Mouse (Mus musculus): ENCODE data around the gene Gbp4. TPM values are rescaled to one million over a fixed set of nuclear protein-coding genes. Genes with fewer than 3 reads are reported as not detected.
"Not testable (repeated sequence)": the region's sequence is repeated elsewhere in the genome, so short reads cannot be mapped to it uniquely, and the experiment has no call there.

Gbp4 gene
- total RNA-seq (2014; rRNA removed) (1.5 and 6.1 TPM in 2 replicates), polyA plus RNA-seq (2015; fragmentation: Nextera tagmentation; extraction: Ambion mirVana) (0.65 and 0.92 TPM in 2 replicates)

DNA sequence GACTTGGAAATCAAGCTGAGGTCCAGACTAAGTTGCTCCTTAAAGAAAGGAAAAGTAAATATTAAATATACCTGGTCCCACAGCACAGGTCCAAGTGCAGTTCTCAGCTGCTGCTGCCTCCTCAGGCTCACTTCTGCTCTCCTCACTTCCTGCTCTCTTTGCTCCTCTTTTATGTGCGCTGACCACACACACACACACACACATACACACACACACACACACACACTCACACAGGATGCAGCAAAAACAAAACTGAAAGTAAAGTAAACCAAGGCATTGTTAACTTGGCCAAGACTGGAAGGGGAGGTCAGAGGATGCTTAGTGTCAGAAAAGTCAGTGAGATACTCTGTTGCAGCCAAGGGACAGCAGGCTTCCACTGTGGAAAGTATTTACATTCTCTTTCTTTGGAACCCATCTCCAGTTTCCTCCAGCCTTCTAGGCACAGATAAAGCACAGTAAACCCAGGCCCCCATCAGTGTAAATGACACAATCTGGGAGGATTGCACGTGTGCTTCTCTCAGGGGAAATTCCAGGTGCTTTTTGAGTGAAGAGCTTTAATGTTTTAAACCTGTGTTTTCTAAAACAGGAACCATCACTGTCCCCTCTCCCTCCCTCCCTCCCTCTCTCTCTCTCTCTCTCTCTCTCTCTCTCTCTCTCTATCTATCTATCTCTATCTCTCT, at the start of gene Gbp4, which contains the start of the genes Gbp9 and Gbp8:
Gene Gbp4 (minus strand): TSS at position 178 of the 680 bp plus-strand sequence.
Gene Gbp9 (minus strand): TSS at position 131 of the 680 bp plus-strand sequence.
Gene Gbp8 (minus strand): TSS at position 132 of the 680 bp plus-strand sequence.
- H3K27ac ChIP-seq (ENCODE audit: low read depth, low read length); H3K27me3 ChIP-seq (ENCODE audit: insufficient read depth, low read length); H3K9me3 ChIP-seq (ENCODE audit: low read length); H3K4me1 ChIP-seq (ENCODE audit: insufficient read depth, low read length); H3K9ac ChIP-seq (replicated peaks; ENCODE audit: low read length, poor library complexity, severe bottlenecking); DNase-seq (ENCODE audit: low spot score); ATAC-seq (ENCODE audit: low FRiP score); H3K4me2 ChIP-seq (ENCODE audit: low read depth, low read length, poor library complexity, severe bottlenecking); H3K4me3 ChIP-seq (ENCODE audit: low read depth, low read length); H3K36me3 ChIP-seq (ENCODE audit: insufficient read depth, low read length): not testable (repeated sequence)
- 35% methylated on average over 2 of the region's 2 CpGs for WGBS

- Histone ChIP-seq H3K4me3 (ENCODE audit: low read depth, low read length) (no peak overlapping the region), H3K4me1 (ENCODE audit: insufficient read depth, low read length) (no peaks in the 10 kb centered on the region), H3K27me3 (ENCODE audit: insufficient read depth, low read length) (no peaks in the 10 kb centered on the region), H3K4me2 (ENCODE audit: low read depth, low read length, poor library complexity, severe bottlenecking) (no peak overlapping the region), H3K9me3 (ENCODE audit: low read length) (no peaks in the 10 kb centered on the region), H3K36me3 (ENCODE audit: insufficient read depth, low read length) (no peaks in the 10 kb centered on the region), H3K27ac (ENCODE audit: low read depth, low read length) (no peak overlapping the region), H3K9ac (replicated peaks; ENCODE audit: low read length, poor library complexity, severe bottlenecking) (no peak overlapping the region)
- TF ChIP-seq CTCF (IDR thresholded peaks at IDR 0.05) = no peak
- DNase-seq (ENCODE audit: low spot score) = no peak
- ATAC-seq (ENCODE audit: low FRiP score) = no peak
Observed at GRCm38 (mm10) chr5:105181446-105181845, 42.1 kb upstream of the Gbp4 start.

DNA sequence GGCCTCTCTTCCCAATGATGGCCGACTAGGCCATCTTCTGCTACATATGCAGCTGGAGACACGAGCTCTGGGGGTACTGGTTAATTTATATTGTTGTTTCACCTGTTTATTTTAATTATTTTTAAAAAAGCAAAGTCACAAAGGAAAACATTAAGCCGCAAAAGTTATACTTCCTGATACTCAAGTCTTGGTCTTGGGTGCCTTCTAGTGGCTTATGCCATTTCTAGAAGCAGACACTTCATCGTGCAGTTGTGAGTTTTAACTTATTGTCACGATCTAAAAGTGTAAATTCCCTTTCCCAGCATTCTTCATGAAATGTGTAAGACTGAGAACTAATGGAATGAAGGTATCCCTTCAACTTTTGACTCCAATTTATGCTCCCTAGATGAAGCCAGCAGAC, 17.2 kb upstream of the Gbp4 start:
- DNase-seq (ENCODE audit: low spot score) = no peak
- H3K4me1 ChIP-seq (ENCODE audit: insufficient read depth, low read length) = no peaks in the 10 kb centered on the region
- H3K27me3 ChIP-seq (ENCODE audit: insufficient read depth, low read length) = no peaks in the 10 kb centered on the region
- H3K4me2 ChIP-seq (ENCODE audit: low read depth, low read length, poor library complexity, severe bottlenecking) = no peak overlapping the region
- H3K9me3 ChIP-seq (ENCODE audit: low read length) = no peaks in the 10 kb centered on the region
- no peak overlapping the region for H3K4me3 ChIP-seq (ENCODE audit: low read depth, low read length)
- H3K36me3 ChIP-seq (ENCODE audit: insufficient read depth, low read length) = no peaks in the 10 kb centered on the region
- ATAC-seq (ENCODE audit: low FRiP score) = no peak
- WGBS = 87% methylated on average over 5 of the region's 5 CpGs
- H3K9ac ChIP-seq (replicated peaks; ENCODE audit: low read length, poor library complexity, severe bottlenecking) = no peak overlapping the region
- no peak for TF ChIP-seq CTCF (IDR thresholded peaks at IDR 0.05)
- no peak overlapping the region for H3K27ac ChIP-seq (ENCODE audit: low read depth, low read length)

DNA sequence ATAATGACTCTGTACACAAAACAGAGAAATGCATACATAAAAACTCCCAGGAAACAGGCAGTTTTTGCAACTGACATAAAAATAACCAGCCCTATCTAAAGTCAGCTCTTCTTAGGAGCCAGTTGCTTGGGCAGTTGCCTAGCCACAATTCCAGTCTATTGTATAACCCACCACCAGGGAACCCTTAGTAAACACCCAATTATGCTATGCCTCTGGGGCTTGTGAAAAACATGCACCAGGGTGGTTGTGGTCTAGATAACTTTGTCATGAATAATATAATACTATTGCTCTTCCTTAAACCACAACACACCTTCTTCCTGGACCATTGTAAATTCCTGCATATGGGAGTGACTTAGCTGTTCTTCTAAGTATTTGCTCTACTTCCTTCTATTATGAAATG, 14.7 kb upstream of the Gbp4 start:
- H3K4me3 ChIP-seq (ENCODE audit: low read depth, low read length) = no peak overlapping the region
- no peak overlapping the region for H3K4me2 ChIP-seq (ENCODE audit: low read depth, low read length, poor library complexity, severe bottlenecking)
- ATAC-seq (ENCODE audit: low FRiP score) (no peak), DNase-seq (ENCODE audit: low spot score) (no peak)
- no peaks in the 10 kb centered on the region for H3K9me3 ChIP-seq (ENCODE audit: low read length)
- no peaks in the 10 kb centered on the region for H3K36me3 ChIP-seq (ENCODE audit: insufficient read depth, low read length)
- H3K9ac ChIP-seq (replicated peaks; ENCODE audit: low read length, poor library complexity, severe bottlenecking) = no peak overlapping the region
- no peak for TF ChIP-seq CTCF (IDR thresholded peaks at IDR 0.05)
- no peaks in the 10 kb centered on the region for H3K27me3 ChIP-seq (ENCODE audit: insufficient read depth, low read length)
- no peaks in the 10 kb centered on the region for H3K4me1 ChIP-seq (ENCODE audit: insufficient read depth, low read length)
- no peak overlapping the region for H3K27ac ChIP-seq (ENCODE audit: low read depth, low read length)

DNA sequence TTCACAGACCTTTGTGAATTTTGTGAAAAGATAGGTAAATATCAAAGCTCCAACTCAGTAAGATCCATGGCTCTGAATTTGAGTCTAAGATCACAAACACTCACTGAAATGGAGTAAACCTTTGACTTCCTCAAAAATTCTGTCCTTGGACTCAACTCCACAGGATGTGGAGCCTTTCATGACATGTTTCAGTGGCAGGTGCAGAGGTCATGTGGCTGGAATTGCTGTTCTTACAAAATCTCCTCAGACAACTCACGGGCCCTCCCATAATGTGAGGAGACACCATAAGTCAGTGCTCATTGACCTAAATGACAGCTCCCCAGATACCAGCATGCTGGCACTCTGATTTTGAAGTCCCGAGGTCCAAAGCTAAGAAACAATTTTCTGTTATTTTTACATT, 8.7 kb upstream of the Gbp4 start:
- not testable (repeated sequence) for H3K4me1 ChIP-seq (ENCODE audit: insufficient read depth, low read length); H3K36me3 ChIP-seq (ENCODE audit: insufficient read depth, low read length); H3K27ac ChIP-seq (ENCODE audit: low read depth, low read length); H3K9ac ChIP-seq (replicated peaks; ENCODE audit: low read length, poor library complexity, severe bottlenecking); H3K27me3 ChIP-seq (ENCODE audit: insufficient read depth, low read length); H3K4me2 ChIP-seq (ENCODE audit: low read depth, low read length, poor library complexity, severe bottlenecking); H3K4me3 ChIP-seq (ENCODE audit: low read depth, low read length); H3K9me3 ChIP-seq (ENCODE audit: low read length); DNase-seq (ENCODE audit: low spot score); ATAC-seq (ENCODE audit: low FRiP score)
- WGBS = 62% methylated on average over 2 of the region's 2 CpGs

GRCm38 (mm10) chr5:105146447-105146846, 7.1 kb upstream of the Gbp4 start:
- H3K27ac ChIP-seq (ENCODE audit: low read depth, low read length) = no peak overlapping the region
- DNase-seq (ENCODE audit: low spot score) (no peak), ATAC-seq (ENCODE audit: low FRiP score) (no peak)
- H3K9ac ChIP-seq (replicated peaks; ENCODE audit: low read length, poor library complexity, severe bottlenecking) = no peak overlapping the region
- no peaks in the 10 kb centered on the region for H3K27me3 ChIP-seq (ENCODE audit: insufficient read depth, low read length)
- no peaks in the 10 kb centered on the region for H3K9me3 ChIP-seq (ENCODE audit: low read length)
- H3K4me1 ChIP-seq (ENCODE audit: insufficient read depth, low read length) = no peaks in the 10 kb centered on the region
- H3K36me3 ChIP-seq (ENCODE audit: insufficient read depth, low read length) = no peaks in the 10 kb centered on the region
- H3K4me2 ChIP-seq (ENCODE audit: low read depth, low read length, poor library complexity, severe bottlenecking) = no peak overlapping the region
- H3K4me3 ChIP-seq (ENCODE audit: low read depth, low read length) = no peak overlapping the region
- TF ChIP-seq CTCF (IDR thresholded peaks at IDR 0.05) = no peak

DNA sequence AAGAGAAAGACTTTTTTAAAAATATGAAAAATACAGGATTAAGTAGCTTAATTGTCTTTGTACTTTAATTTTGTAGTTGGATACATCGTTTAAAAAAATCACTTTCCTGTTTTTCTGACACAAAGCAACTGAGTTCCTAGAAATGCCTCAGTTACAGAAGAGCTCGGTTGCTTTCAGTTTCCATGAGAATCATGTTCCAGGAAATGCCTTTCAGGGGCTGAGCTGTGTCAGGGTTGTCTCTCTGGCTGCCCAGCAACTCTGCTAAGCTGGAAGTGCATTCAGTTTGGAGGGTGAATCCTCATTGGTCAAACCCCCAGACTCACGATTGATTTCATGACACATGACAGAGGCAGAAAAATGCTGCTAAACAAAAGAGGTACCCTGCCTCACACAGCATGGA, 6.3 kb upstream of the Gbp4 start:
- not testable (repeated sequence) for H3K4me3 ChIP-seq (ENCODE audit: low read depth, low read length); H3K36me3 ChIP-seq (ENCODE audit: insufficient read depth, low read length); H3K4me2 ChIP-seq (ENCODE audit: low read depth, low read length, poor library complexity, severe bottlenecking); DNase-seq (ENCODE audit: low spot score); ATAC-seq (ENCODE audit: low FRiP score); H3K27me3 ChIP-seq (ENCODE audit: insufficient read depth, low read length); H3K27ac ChIP-seq (ENCODE audit: low read depth, low read length); H3K9ac ChIP-seq (replicated peaks; ENCODE audit: low read length, poor library complexity, severe bottlenecking); H3K9me3 ChIP-seq (ENCODE audit: low read length); H3K4me1 ChIP-seq (ENCODE audit: insufficient read depth, low read length)
- 51% methylated on average over 3 of the region's 3 CpGs for WGBS

DNA sequence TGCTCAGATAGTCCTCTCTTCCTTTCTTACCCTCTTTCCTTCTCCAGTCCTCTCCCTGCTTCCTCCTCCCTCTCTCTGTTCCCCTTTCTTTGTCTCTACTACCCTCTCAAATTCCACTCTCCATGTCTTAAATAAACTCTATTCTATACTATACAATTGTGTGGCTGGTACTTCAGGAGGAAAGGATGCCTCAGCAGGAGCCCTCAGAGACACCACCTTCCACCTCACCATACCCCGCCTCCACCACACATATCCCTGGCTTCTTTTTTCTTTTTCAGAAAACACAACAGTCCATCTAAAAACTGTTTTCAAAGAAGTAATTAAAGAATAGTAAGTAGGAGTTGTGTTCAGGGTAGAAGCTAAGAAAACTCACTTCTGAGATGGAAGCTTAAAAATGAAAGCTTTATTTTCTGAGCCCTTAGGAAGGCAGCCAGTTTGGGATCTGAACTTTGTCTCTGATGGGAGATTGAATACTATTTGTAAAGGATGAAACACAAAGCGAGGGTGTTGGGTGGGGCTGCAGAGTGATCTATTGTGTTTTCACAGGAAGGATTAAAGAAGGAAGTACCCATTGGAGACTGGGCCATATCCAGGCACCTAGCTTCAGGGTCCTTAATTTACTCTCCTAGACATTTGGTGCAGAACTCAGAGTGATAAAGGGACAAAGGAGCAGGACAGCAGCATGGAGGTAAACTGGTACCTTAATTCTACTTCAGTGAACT, 864 bp upstream of the Gbp4 start:
- H3K4me1 ChIP-seq (ENCODE audit: insufficient read depth, low read length); H3K9me3 ChIP-seq (ENCODE audit: low read length); H3K27me3 ChIP-seq (ENCODE audit: insufficient read depth, low read length); H3K27ac ChIP-seq (ENCODE audit: low read depth, low read length); H3K36me3 ChIP-seq (ENCODE audit: insufficient read depth, low read length); H3K4me2 ChIP-seq (ENCODE audit: low read depth, low read length, poor library complexity, severe bottlenecking); H3K4me3 ChIP-seq (ENCODE audit: low read depth, low read length); DNase-seq (ENCODE audit: low spot score); ATAC-seq (ENCODE audit: low FRiP score); H3K9ac ChIP-seq (replicated peaks; ENCODE audit: low read length, poor library complexity, severe bottlenecking): not testable (repeated sequence)
- WGBS = 33% methylated on average over 2 of the region's 2 CpGs

All from midbrain, postnatal 0 days (tissue).